Mouse (Mus musculus) heart, adult 8-10 months (tissue): Measurements from ENCODE around the gene Lgi1. TPM values are rescaled to one million over a fixed set of nuclear protein-coding genes. Genes with fewer than 3 reads are reported as not detected.

ENCODE experiments used
- total RNA-seq, 4 experiments: library from RNA; stranded (reverse); gene quantifications; 2 replicates each; pipeline ENCODE4 v1.2.4; 2022

Lgi1 gene
- total RNA-seq, 4 experiments from 2014 or later: 2.0 to 11.5 (median 5.8) TPM

Other genes with a start within 250 kb of the Lgi1 start
- 1 to 10 TPM; 6.2 to 9.0 (median 7.7) TPM for gene Myof, start 221.0 kb upstream of the Lgi1 start, total RNA-seq
- gene Cep55, start 209.5 kb upstream of the Lgi1 start, total RNA-seq: under 1 TPM in 3 of 4 experiments, not detected in 1; 0.24 to 0.63 (median 0.25) TPM
- gene Ffar4, start 167.5 kb upstream of the Lgi1 start, total RNA-seq: not detected
- 1 to 10 TPM; 1.9 to 2.4 (median 2.2) TPM for gene Rbp4, start 139.3 kb upstream of the Lgi1 start, total RNA-seq
- gene Pde6c, start 131.8 kb upstream of the Lgi1 start, total RNA-seq: not detected
- 10 to 100 TPM; 10.4 to 16.2 (median 13.0) TPM for gene Fra10ac1, start 40.4 kb upstream of the Lgi1 start, total RNA-seq
- 1 to 10 TPM; 2.1 to 3.0 (median 2.4) TPM for gene Slc35g1, start 131.4 kb downstream of the Lgi1 start, total RNA-seq
- 10 to 100 TPM; 15.0 to 19.5 (median 17.7) TPM for gene Plce1, start 216.6 kb downstream of the Lgi1 start, total RNA-seq